Mouse (Mus musculus) kidney, postnatal 14 days (tissue): ENCODE results near the gene Ece1.

ENCODE experiments used
- DNase-seq: peaks from one replicate; pipeline ENCODE4 v3.0.0; 2022; ENCODE audit warnings: mixed read lengths

Gene Ece1

GRCm38 (mm10) chr4:137920005-137920404, 58.0 kb downstream of the Ece1 start:
- peak; percentile 57 for DNase-seq

GRCm38 (mm10) chr4:137920500-137920961, 58.5 kb downstream of the Ece1 start:
- DNase-seq = peak; percentile 69

- peak; percentile 43 for DNase-seq
Measured at GRCm38 (mm10) chr4:137921510-137921909, 59.5 kb downstream of the Ece1 start.

- no peak for DNase-seq
Measured at GRCm38 (mm10) chr4:137923052-137923451, 61.0 kb downstream of the Ece1 start.

- DNase-seq = no peak
Measured at GRCm38 (mm10) chr4:137925176-137925575, 63.1 kb downstream of the Ece1 start.

GRCm38 (mm10) chr4:137926161-137926560, 64.1 kb downstream of the Ece1 start:
- DNase-seq = no peak

- peak; percentile 24 for DNase-seq
Measured at GRCm38 (mm10) chr4:137927136-137927535, 65.1 kb downstream of the Ece1 start.

GRCm38 (mm10) chr4:137927741-137928535, 65.9 kb downstream of the Ece1 start:
- no peak for DNase-seq

- no peak for DNase-seq
Measured at GRCm38 (mm10) chr4:137928813-137929212, 66.8 kb downstream of the Ece1 start.

GRCm38 (mm10) chr4:137929341-137930016, 67.4 kb downstream of the Ece1 start:
- DNase-seq = peak; percentile 53

- DNase-seq = no peak
Measured at GRCm38 (mm10) chr4:137930500-137931008, 68.5 kb downstream of the Ece1 start.

- DNase-seq = peak; percentile 91
Measured at GRCm38 (mm10) chr4:137931009-137931757, 69.1 kb downstream of the Ece1 start.

- DNase-seq = no peak
Measured at GRCm38 (mm10) chr4:137932554-137933178, 70.6 kb downstream of the Ece1 start.

GRCm38 (mm10) chr4:137933328-137933727, 71.3 kb downstream of the Ece1 start:
- DNase-seq = no peak

GRCm38 (mm10) chr4:137936134-137936533, 74.1 kb downstream of the Ece1 start:
- DNase-seq = no peak

GRCm38 (mm10) chr4:137940061-137940460, 78.0 kb downstream of the Ece1 start:
- DNase-seq = no peak

GRCm38 (mm10) chr4:137941131-137941844, 79.3 kb downstream of the Ece1 start:
- no peak for DNase-seq

GRCm38 (mm10) chr4:137941871-137942781, 80.1 kb downstream of the Ece1 start:
- no peak for DNase-seq

GRCm38 (mm10) chr4:137942782-137943486, 80.9 kb downstream of the Ece1 start:
- DNase-seq = no peak

- DNase-seq = no peak
Measured at GRCm38 (mm10) chr4:137943540-137943939, 81.5 kb downstream of the Ece1 start.
